Mouse (Mus musculus): ENCODE measurements around the gene Nkapl. TPM values are rescaled to one million over a fixed set of nuclear protein-coding genes. Genes with fewer than 3 reads are reported as not detected.

The Nkapl gene
- total RNA-seq (2023): not detected in 2 replicates

GRCm38 (mm10) chr13:21468061-21469019 is at the start of gene Nkapl:
Gene Nkapl, minus strand, starts transcription at chr13:21468509.

GRCm38 (mm10) chr13:21501182-21501581 is 32.9 kb upstream of the Nkapl start, which contains the start of gene Gm11273:
Gene Gm11273, minus strand, starts transcription at chr13:21501418.

GRCm38 (mm10) chr13:21495080-21495479 is 26.8 kb upstream of the Nkapl start, which contains the start of gene AK157302:
Gene AK157302, plus strand, starts transcription at chr13:21495223.

GRCm38 (mm10) chr13:21478759-21479670 is 10.7 kb upstream of the Nkapl start, which contains the start of the genes Zkscan4 and Gm10065:
Gene Zkscan4, plus strand, starts transcription at chr13:21478907.
Gene Gm10065, minus strand, starts transcription at chr13:21479441.

GRCm38 (mm10) chr13:21453449-21453848 is 14.9 kb downstream of the Nkapl start, which contains the start of gene Zscan26:
Gene Zscan26, minus strand, starts transcription at chr13:21453730.

GRCm38 (mm10) chr13:21440503-21441206 is 27.7 kb downstream of the Nkapl start, which contains the start of gene Pgbd1:
Gene Pgbd1, minus strand, starts transcription at chr13:21441058.

Other genes starting within 250 kb of the Nkapl start
- gene Gpx5, start 175.8 kb downstream of the Nkapl start, total RNA-seq (2023): not detected in 2 replicates
- gene Gpx6, start 156.4 kb downstream of the Nkapl start, total RNA-seq (2023): not detected in 2 replicates
- not detected in 2 replicates for gene Olfr1367, start 121.6 kb downstream of the Nkapl start, total RNA-seq (2023)
- gene Zscan12, start 105.7 kb downstream of the Nkapl start, total RNA-seq (2023): 1.3 and 2.0 TPM in 2 replicates
- 20.2 and 21.4 TPM in 2 replicates for gene Zkscan3, start 65.8 kb downstream of the Nkapl start, total RNA-seq (2023)
- gene Pgbd1, start 27.5 kb downstream of the Nkapl start, total RNA-seq (2023): 0.44 TPM in 1 of 2 replicates, not detected in the other
- gene Zscan26, start 14.8 kb downstream of the Nkapl start, total RNA-seq (2023): 5.4 and 6.6 TPM in 2 replicates
- gene Zkscan4, start 10.4 kb upstream of the Nkapl start, total RNA-seq (2023): not detected in 2 replicates
- gene Gm10065, start 10.9 kb upstream of the Nkapl start, total RNA-seq (2023): not detected in 2 replicates
- 4.7 and 5.3 TPM in 2 replicates for gene AK157302, start 26.7 kb upstream of the Nkapl start, total RNA-seq (2023)
- gene Gm11273, start 32.9 kb upstream of the Nkapl start, total RNA-seq (2023): 9.1 and 10.0 TPM in 2 replicates
- gene Zkscan8, start 62.6 kb upstream of the Nkapl start, total RNA-seq (2023): 2.6 and 3.3 TPM in 2 replicates
- gene Olfr1366, start 74.3 kb upstream of the Nkapl start, total RNA-seq (2023): not detected in 2 replicates
- gene Olfr1535, start 91.4 kb upstream of the Nkapl start, total RNA-seq (2023): not detected in 2 replicates
- not detected in 2 replicates for gene Olfr1364, start 113.2 kb upstream of the Nkapl start, total RNA-seq (2023)
- gene Olfr1362, start 145.5 kb upstream of the Nkapl start, total RNA-seq (2023): not detected in 2 replicates
- not detected in 2 replicates for gene Olfr11, start 174.0 kb upstream of the Nkapl start, total RNA-seq (2023)
- gene Olfr1361, start 194.9 kb upstream of the Nkapl start, total RNA-seq (2023): not detected in 2 replicates
- not detected in 2 replicates for gene Olfr1360, start 208.9 kb upstream of the Nkapl start, total RNA-seq (2023)
- not detected in 2 replicates for gene Olfr1359, start 229.6 kb upstream of the Nkapl start, total RNA-seq (2023)
- 555 and 664 TPM in 2 replicates for gene Hist1h2bl, start 247.6 kb upstream of the Nkapl start, total RNA-seq (2023)
- 246 and 285 TPM in 2 replicates for gene Hist1h2ai, start 247.9 kb upstream of the Nkapl start, total RNA-seq (2023)
- 883 and 948 TPM in 2 replicates for gene Hist1h3h, start 249.2 kb upstream of the Nkapl start, total RNA-seq (2023)

Measured in neutrophil, adult 65 days (primary cell).